Mouse (Mus musculus) cerebral cortex, adult 2 months (tissue): ENCODE data around the gene Igfbp5.

Experiments used
- WGBS: fragments of 180-500 bp; shearing (Covaris S2); methylation state at CpG from one replicate; pipeline ENCODE4 v1.1.7; 2018; 5-methylcytosine and 5-hydroxymethylcytosine counted together

Igfbp5 gene

DNA sequence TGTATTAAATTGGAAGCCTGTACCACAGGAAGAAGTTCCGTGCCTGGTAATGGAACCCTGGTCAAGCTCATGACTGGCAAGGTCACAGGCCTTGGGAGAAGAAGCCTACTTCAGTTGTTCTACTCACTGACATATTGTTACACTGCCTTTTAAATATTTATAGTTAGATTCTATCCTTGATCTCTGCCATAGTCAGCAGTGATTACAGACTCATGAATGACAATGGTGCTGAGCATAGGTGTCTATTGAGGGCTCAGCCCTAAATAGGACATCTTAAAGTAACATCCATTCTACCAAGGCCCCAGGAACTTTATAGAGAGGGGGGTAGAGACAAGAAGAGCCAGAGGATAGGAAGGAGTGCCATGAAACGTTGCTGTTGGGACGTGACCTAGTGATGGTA, 63.6 kb downstream of the Igfbp5 start:
- 93% methylated on average over 3 of the region's 3 CpGs for WGBS

DNA sequence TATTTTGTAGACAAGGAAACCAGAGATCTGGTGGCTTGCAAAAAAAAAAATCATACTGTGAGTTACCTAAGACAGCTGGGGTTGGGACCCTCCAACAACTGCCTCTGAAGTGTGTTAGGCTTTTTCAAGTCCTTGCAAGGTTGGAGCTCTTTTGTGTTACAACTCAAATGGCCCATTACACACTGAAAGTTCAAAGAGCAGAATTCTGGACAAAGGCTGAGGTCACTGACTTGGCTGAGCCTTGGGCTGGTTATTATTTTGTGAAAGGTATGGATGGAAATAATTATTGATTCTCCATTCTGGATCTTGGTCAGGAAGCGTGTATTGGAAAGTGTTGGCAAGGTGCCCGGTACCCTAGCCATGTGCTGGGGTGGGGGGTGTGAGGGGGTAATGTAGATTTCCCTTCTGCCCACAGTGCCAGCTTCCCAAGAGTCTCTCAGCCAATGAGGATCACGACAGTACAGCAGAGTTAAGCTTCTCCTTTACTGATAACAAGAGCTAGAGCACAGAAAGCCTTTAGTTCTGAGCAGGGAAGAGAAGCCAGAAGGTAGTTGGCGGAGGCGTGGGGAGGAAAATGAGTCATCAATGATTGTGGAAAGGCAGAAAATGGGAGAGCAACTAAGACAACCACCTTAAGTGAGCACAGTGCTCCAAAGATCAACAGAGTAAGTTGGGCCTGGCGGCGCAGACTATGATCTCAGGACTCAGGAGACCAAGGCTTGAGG, 64.6 kb downstream of the Igfbp5 start:
- 59% methylated on average over 7 of the region's 7 CpGs for WGBS

DNA sequence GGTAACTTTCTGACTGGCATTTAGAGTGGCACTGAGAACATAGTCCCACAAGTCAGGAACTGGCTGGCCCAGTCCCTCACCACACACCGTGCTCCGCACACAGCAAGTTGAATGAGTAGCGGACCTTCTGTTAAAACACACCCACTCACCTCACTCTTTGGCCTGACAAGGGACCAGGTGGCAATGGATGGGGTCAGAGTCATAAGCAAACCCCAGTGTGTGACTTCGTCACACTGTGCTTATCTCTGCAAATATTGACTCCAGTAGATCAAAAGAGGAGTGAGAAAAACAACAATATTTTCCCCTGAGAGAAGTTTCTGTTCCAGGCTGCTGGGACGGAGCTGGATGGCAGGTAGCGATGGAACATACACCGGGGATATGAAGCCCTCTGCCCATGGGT, 65.4 kb downstream of the Igfbp5 start:
- WGBS: 97% methylated on average over 7 of the region's 7 CpGs
